Comparison of ENCODE assay signal across 24 mouse cellular contexts in genomic region chr16:92803076-92803580, GRCm38 (mm10). TPM values are rescaled to one million over a fixed set of nuclear protein-coding genes. Genes with fewer than 3 reads are reported as not detected.
DNase-seq lines count a peak whose midpoint lies in the region; ATAC-seq and TF ChIP-seq lines count a peak whose summit lies in the region.
"Had no signal": no experiment of that assay in that cellular context is flagged by ENCODE, and none has a peak within 500 bp of the region (broad histone marks: within the 10 kb centered on the region; RNA-seq: fewer than 3 reads in every experiment).

No protein-coding gene starts in this region.

- no peak for ATAC-seq in liver, embryonic 12.5 days
- no peak for ATAC-seq in liver, postnatal 0 days
- ATAC-seq in liver, embryonic 14.5 days (ENCODE audit: insufficient read depth): no peak
- ATAC-seq: forebrain, postnatal 0 days; midbrain, embryonic 15.5 days had no signal

- peaks cover 96% of the 10 kb centered on the region for H3K4me1 ChIP-seq in liver, embryonic 12.5 days
- peaks cover 17% of the 10 kb centered on the region for H3K4me1 ChIP-seq in liver, postnatal 0 days (ENCODE audit: insufficient read depth)
- H3K4me1 ChIP-seq in liver, embryonic 14.5 days (replicated peaks; ENCODE audit: control insufficient read depth in 2 of 2, insufficient read depth in 2 of 2, low read length in 1 of 2): peaks cover 40 to 63% of the 10 kb centered on the region in 2 experiments
- H3K4me1 ChIP-seq: embryonic facial prominence, embryonic 12.5 days; midbrain, embryonic 15.5 days; neural tube, embryonic 13.5 days had no signal

- peak overlapping the region; percentile 86 for H3K27ac ChIP-seq in liver, embryonic 12.5 days
- H3K27ac ChIP-seq in liver, postnatal 0 days (ENCODE audit: low read depth): no peak overlapping the region
- peak overlapping the region; percentile 9; the same call in 1 of the 2 replicates for H3K27ac ChIP-seq in liver, embryonic 14.5 days
- H3K27ac ChIP-seq: embryonic facial prominence, embryonic 12.5 days; heart, adult 2 months; heart, embryonic 13.5 days; left cerebral cortex, adult 2 months; midbrain, embryonic 15.5 days; neural tube, embryonic 13.5 days had no signal

- no peak overlapping the region for H3K4me3 ChIP-seq in liver, embryonic 12.5 days
- no peak overlapping the region for H3K4me3 ChIP-seq in liver, postnatal 0 days (ENCODE audit: low read depth, low read length)
- no peak overlapping the region for H3K4me3 ChIP-seq in liver, embryonic 14.5 days (ENCODE audit: insufficient read depth in 1 of 2, low read depth in 2 of 2, low read length in 2 of 2)
- H3K4me3 ChIP-seq: embryonic facial prominence, embryonic 12.5 days; heart, adult 2 months; heart, embryonic 13.5 days; left cerebral cortex, adult 2 months; midbrain, embryonic 15.5 days; neural tube, embryonic 13.5 days had no signal

- H3K36me3 ChIP-seq in liver, embryonic 12.5 days: peaks cover 12% of the 10 kb centered on the region; the same call in 1 of the 2 replicates
- H3K36me3 ChIP-seq in liver, postnatal 0 days (replicated peaks; ENCODE audit: insufficient read depth, low read length): no peaks in the 10 kb centered on the region
- H3K36me3 ChIP-seq in liver, embryonic 14.5 days (replicated peaks; ENCODE audit: control insufficient read depth, insufficient read depth, low read depth): no peaks in the 10 kb centered on the region; the same call in 1 of the 2 replicates
- H3K36me3 ChIP-seq: embryonic facial prominence, embryonic 12.5 days; heart, embryonic 13.5 days; midbrain, embryonic 15.5 days; neural tube, embryonic 13.5 days had no signal

- H3K27me3 ChIP-seq in liver, embryonic 12.5 days (replicated peaks): no peaks in the 10 kb centered on the region
- H3K27me3 ChIP-seq in liver, postnatal 0 days (ENCODE audit: insufficient read depth, low read length): no peaks in the 10 kb centered on the region
- H3K27me3 ChIP-seq in liver, embryonic 14.5 days (ENCODE audit: control insufficient read depth, insufficient read depth, low read length): no peaks in the 10 kb centered on the region
- H3K27me3 ChIP-seq: midbrain, embryonic 15.5 days; neural tube, embryonic 13.5 days had no signal

- TF ChIP-seq CTCF in liver, postnatal 0 days (IDR thresholded peaks at IDR 0.05; ENCODE audit: low read depth): no peak
- no peak for TF ChIP-seq CTCF in liver, embryonic 14.5 days (IDR thresholded peaks at IDR 0.05; ENCODE audit: low read depth)

- no peaks in the 10 kb centered on the region for H3K9me3 ChIP-seq in liver, embryonic 12.5 days (replicated peaks)
- H3K9me3 ChIP-seq in liver, postnatal 0 days (ENCODE audit: low read length): no peaks in the 10 kb centered on the region
- H3K9me3 ChIP-seq in liver, embryonic 14.5 days (ENCODE audit: control insufficient read depth, low read length): no peaks in the 10 kb centered on the region
- H3K9me3 ChIP-seq: embryonic facial prominence, embryonic 12.5 days; heart, embryonic 13.5 days; midbrain, embryonic 15.5 days; neural tube, embryonic 13.5 days had no signal

- no peak overlapping the region for H3K4me2 ChIP-seq in liver, embryonic 12.5 days
- H3K4me2 ChIP-seq in liver, postnatal 0 days (ENCODE audit: low read depth, low read length): no peak overlapping the region
- H3K4me2 ChIP-seq in liver, embryonic 14.5 days (ENCODE audit: low read depth): no peak overlapping the region
- H3K4me2 ChIP-seq: embryonic facial prominence, embryonic 12.5 days; heart, embryonic 13.5 days; midbrain, embryonic 15.5 days; neural tube, embryonic 13.5 days had no signal

- TF ChIP-seq EP300 in liver, postnatal 0 days (IDR thresholded peaks at IDR 0.05; ENCODE audit: low read depth): no peak
- no peak for TF ChIP-seq EP300 in liver, embryonic 14.5 days (IDR thresholded peaks at IDR 0.05; ENCODE audit: low read depth)

- H3K9ac ChIP-seq in liver, embryonic 12.5 days: no peak overlapping the region
- H3K9ac ChIP-seq in liver, postnatal 0 days (replicated peaks): no peak overlapping the region
- no peak overlapping the region for H3K9ac ChIP-seq in liver, embryonic 14.5 days (replicated peaks)
- H3K9ac ChIP-seq: embryonic facial prominence, embryonic 12.5 days; forebrain, postnatal 0 days; heart, embryonic 13.5 days; midbrain, embryonic 15.5 days; neural tube, embryonic 13.5 days had no signal

- 63% methylated on average over 7 of the region's 7 CpGs for WGBS in liver, embryonic 12.5 days (ENCODE audit: insufficient replicate concordance)
- 55% methylated on average over 7 of the region's 7 CpGs for WGBS in liver, postnatal 0 days (ENCODE audit: insufficient replicate concordance)
- 55% methylated on average over 7 of the region's 7 CpGs for WGBS in liver, embryonic 14.5 days (ENCODE audit: insufficient replicate concordance)

- DNase-seq in liver, postnatal 0 days: no peak
- peak; percentile 52 for DNase-seq in 416B (ENCODE audit: low read depth)
- peak; percentile 52 for DNase-seq in T-cell, adult 2 months (ENCODE audit: low spot score)
- DNase-seq in liver, embryonic 14.5 days (ENCODE audit: low read depth in 3 of 3, low spot score in 3 of 3): no peak
- no peak for DNase-seq in adrenal gland, postnatal 36 days
- DNase-seq in embryo, embryonic 10 days (ENCODE audit: low spot score): no peak
- no peak for DNase-seq in adrenal gland, adult (ENCODE audit: inconsistent age in 2 of 2, low spot score in 1 of 2)
- DNase-seq: adrenal gland, postnatal 25 days; cerebellum, adult 11 months; cerebellum, postnatal 14 days; forebrain, postnatal 0 days; gastrocnemius, postnatal 36 days; heart, adult 2 months; heart, postnatal 14 days; kidney, adult 18-20 months; lung, adult 2 months; lung, postnatal 14 days; right cerebral cortex, postnatal 4 days had no signal

RNA-seq across cellular contexts. Expression of gene Runx1, which starts 22.8 kb away (rescaled TPM):
- polyA plus RNA-seq in liver, embryonic 12.5 days (2016; fragmentation: Nextera tagmentation; extraction: Ambion mirVana): 11.7 and 13.5 TPM in 2 replicates
- polyA plus RNA-seq in liver, postnatal 0 days (2015; fragmentation: Nextera tagmentation; extraction: Ambion mirVana): 3.3 and 4.6 TPM in 2 replicates
- 2.7 and 3.0 TPM in 2 replicates for polyA plus RNA-seq in liver, embryonic 14.5 days (2012; rRNA removed)
- 4.4 and 4.5 TPM in 2 replicates for polyA plus RNA-seq in liver, embryonic 14.5 days (2014; fragmentation: Nextera tagmentation; extraction: Ambion mirVana)
- 1 to 10 TPM; 3.3 to 5.6 TPM for total RNA-seq in adrenal gland, postnatal 36 days (2021)

Comparison
In these comparisons a context has a peak if more than half of its experiments do, and no peak if none do; other contexts are left out.
1. DNase-seq: peak in 416B (single experiment) and T-cell, adult 2 months (single experiment); none in liver, postnatal 0 days (single experiment), liver, embryonic 14.5 days (0 of 3), adrenal gland, postnatal 36 days (0 of 2), embryo, embryonic 10 days (single experiment) and adrenal gland, adult (0 of 2).